Mouse (Mus musculus): ENCODE measurements around the gene Sept1. TPM values are rescaled to one million over a fixed set of nuclear protein-coding genes. Genes with fewer than 3 reads are reported as not detected.

Gene Sept1
- polyA plus RNA-seq, 2 experiments = 15.3 to 22.2 TPM

DNA sequence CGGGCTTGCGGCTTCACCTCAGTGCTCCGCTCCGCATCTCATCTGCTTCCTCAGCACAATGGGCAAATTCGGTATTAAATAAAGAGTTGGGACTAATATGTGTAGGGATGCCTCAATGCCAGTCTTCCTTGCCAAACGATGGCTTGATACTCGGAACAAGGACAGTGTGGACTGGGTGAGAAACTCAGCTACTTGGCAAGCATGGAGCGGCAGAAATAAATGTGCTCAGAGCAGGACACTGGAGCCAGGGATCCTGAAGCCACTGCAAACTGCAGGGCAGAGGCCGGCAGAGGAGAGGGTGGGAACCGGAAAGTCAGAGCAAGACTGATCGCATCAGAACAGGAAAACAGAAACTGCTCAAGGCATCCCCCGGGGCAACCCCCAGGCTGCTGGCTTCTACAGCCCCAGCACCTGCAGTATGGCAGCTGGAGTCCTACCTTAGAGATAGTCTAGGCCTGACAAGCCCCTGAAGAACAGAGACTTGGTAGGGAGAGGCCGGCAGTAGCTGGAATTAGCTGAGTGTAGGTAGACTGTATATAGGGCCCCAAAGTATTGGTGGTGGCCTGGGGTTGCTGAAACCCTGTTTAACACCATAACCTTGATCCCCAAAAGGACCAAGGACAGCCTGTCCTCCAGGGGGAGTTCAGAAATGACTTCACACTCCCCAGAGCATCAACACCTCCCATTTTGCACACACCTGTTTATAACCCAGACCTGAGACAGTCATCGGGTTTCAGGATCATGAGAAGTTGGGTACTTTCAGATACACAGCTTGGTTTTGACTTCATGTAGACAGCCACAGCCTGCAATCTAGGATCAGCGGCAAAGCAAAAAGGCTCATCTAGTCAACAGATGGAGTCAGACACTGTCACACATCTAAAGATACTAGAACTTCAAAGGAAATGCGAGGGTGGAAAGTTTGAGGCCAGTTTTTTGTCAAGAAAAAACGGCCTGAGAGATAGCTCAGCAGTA is 44.3 kb downstream of the Sept1 start:
- Histone ChIP-seq H3K27ac (replicated peaks; ENCODE audit: low read depth, low read length) (no peak overlapping the region), H3K4me2 (replicated peaks; ENCODE audit: low read depth, low read length, severe bottlenecking) (no peak overlapping the region), H3K36me3 (ENCODE audit: control insufficient read depth, insufficient read depth, low read length) (peaks cover 25% of the 10 kb centered on the region), H3K9ac (ENCODE audit: low read depth, low read length, severe bottlenecking) (no peak overlapping the region), H3K4me1 (ENCODE audit: control insufficient read depth, insufficient read depth, low read length) (no peaks in the 10 kb centered on the region), H3K27me3 (ENCODE audit: control insufficient read depth, insufficient read depth, low read length) (no peaks in the 10 kb centered on the region), H3K9me3 (ENCODE audit: control insufficient read depth, low read length) (no peaks in the 10 kb centered on the region), H3K4me3 (replicated peaks; ENCODE audit: low read length) (no peak overlapping the region)
- 82% methylated on average over 17 of the region's 17 CpGs for WGBS
- ATAC-seq (ENCODE audit: low FRiP score, low read depth) (no peak), DNase-seq (ENCODE audit: low spot score) (no peak)
- no peak for TF ChIP-seq POLR2A (IDR thresholded peaks at IDR 0.05; ENCODE audit: borderline replicate concordance, extremely low read depth, insufficient read depth, insufficient read length)

DNA sequence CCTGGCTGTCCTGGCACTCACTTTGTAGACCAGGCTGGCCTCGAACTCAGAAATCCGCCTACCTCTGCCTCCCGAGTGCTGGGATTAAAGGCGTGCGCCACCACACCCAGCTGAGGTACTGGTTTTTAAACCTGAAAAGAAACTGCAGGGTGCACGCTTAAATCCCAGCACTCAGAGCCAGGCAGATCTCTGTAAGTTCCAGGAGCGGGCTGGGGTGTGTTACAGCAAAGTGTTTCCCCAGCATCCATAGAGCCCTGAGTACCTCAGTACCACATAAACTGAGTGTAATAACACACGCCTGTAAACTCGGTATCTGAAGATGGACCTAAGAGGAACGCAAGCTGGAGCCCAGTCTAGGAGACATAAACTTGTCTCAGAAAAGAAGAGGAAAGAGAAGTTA is 45.6 kb downstream of the Sept1 start:
- Histone ChIP-seq H3K4me3 (replicated peaks; ENCODE audit: low read length) (no peak overlapping the region), H3K27ac (replicated peaks; ENCODE audit: low read depth, low read length) (no peak overlapping the region), H3K4me1 (ENCODE audit: control insufficient read depth, insufficient read depth, low read length) (no peaks in the 10 kb centered on the region), H3K9ac (ENCODE audit: low read depth, low read length, severe bottlenecking) (no peak overlapping the region), H3K4me2 (replicated peaks; ENCODE audit: low read depth, low read length, severe bottlenecking) (no peak overlapping the region), H3K27me3 (ENCODE audit: control insufficient read depth, insufficient read depth, low read length) (no peaks in the 10 kb centered on the region), H3K9me3 (ENCODE audit: control insufficient read depth, low read length) (no peaks in the 10 kb centered on the region), H3K36me3 (ENCODE audit: control insufficient read depth, insufficient read depth, low read length) (peaks cover 13% of the 10 kb centered on the region)
- 72% methylated on average over 10 of the region's 10 CpGs for WGBS
- DNase-seq (ENCODE audit: low spot score) (no peak), ATAC-seq (ENCODE audit: low FRiP score, low read depth) (no peak)
- no peak for TF ChIP-seq POLR2A (IDR thresholded peaks at IDR 0.05; ENCODE audit: borderline replicate concordance, extremely low read depth, insufficient read depth, insufficient read length)

DNA sequence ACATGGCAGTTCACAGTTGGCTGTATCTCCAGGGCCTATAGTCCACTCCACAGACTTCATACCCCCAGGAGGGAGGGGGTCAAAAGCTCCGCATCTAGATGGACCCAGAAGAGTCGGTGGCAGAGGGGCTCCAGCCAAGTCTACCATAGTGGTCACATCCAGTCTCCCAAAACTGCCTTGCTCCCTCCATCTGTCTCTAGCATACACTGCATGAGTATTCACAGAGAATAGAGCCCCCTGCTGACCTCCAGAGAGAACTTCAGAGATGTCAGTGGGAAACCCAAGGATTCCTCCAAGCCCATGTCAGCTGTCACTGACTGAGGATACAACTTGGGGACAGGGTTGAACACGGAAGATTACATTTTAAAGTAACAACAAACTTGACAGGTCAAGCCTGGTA is 47.3 kb downstream of the Sept1 start:
- no peak overlapping the region for H3K27ac ChIP-seq (replicated peaks; ENCODE audit: low read depth, low read length)
- H3K4me3 ChIP-seq (replicated peaks; ENCODE audit: low read length) = no peak overlapping the region
- H3K9me3 ChIP-seq (ENCODE audit: control insufficient read depth, low read length) = no peaks in the 10 kb centered on the region
- ATAC-seq (ENCODE audit: low FRiP score, low read depth) (no peak), DNase-seq (ENCODE audit: low spot score) (no peak)
- no peak overlapping the region for H3K4me2 ChIP-seq (replicated peaks; ENCODE audit: low read depth, low read length, severe bottlenecking)
- no peak overlapping the region for H3K9ac ChIP-seq (ENCODE audit: low read depth, low read length, severe bottlenecking)
- no peak for TF ChIP-seq POLR2A (IDR thresholded peaks at IDR 0.05; ENCODE audit: borderline replicate concordance, extremely low read depth, insufficient read depth, insufficient read length)
- WGBS = 70% methylated on average over 3 of the region's 3 CpGs
- H3K27me3 ChIP-seq (ENCODE audit: control insufficient read depth, insufficient read depth, low read length) = no peaks in the 10 kb centered on the region
- H3K4me1 ChIP-seq (ENCODE audit: control insufficient read depth, insufficient read depth, low read length) = no peaks in the 10 kb centered on the region
- no peaks in the 10 kb centered on the region for H3K36me3 ChIP-seq (ENCODE audit: control insufficient read depth, insufficient read depth, low read length)

DNA sequence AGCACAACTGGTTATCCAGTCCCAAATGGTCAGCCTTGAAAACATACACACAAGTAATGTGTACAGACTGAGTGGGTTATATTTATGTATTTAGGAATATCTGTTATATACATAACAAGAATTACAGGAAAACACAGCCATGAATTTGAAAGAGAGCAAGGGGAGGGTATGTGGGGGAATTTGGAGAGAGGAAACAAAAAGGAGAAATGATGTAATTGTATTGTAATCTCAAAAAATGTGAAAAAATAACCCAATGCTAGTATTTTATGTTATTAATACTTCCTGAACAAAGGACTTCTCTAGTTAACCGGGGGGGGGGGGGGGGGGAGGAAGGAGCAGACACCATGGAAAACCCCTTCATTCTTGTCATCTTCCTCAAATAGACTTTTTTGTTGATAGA is 48.2 kb downstream of the Sept1 start:
- no peak for ATAC-seq (ENCODE audit: low FRiP score, low read depth)
- no peak for DNase-seq (ENCODE audit: low spot score)
- Histone ChIP-seq H3K27me3 (ENCODE audit: control insufficient read depth, insufficient read depth, low read length) (no peaks in the 10 kb centered on the region), H3K4me2 (replicated peaks; ENCODE audit: low read depth, low read length, severe bottlenecking) (no peak overlapping the region), H3K4me1 (ENCODE audit: control insufficient read depth, insufficient read depth, low read length) (no peaks in the 10 kb centered on the region), H3K9ac (ENCODE audit: low read depth, low read length, severe bottlenecking) (no peak overlapping the region), H3K4me3 (replicated peaks; ENCODE audit: low read length) (no peak overlapping the region), H3K27ac (replicated peaks; ENCODE audit: low read depth, low read length) (no peak overlapping the region), H3K9me3 (ENCODE audit: control insufficient read depth, low read length) (no peaks in the 10 kb centered on the region), H3K36me3 (ENCODE audit: control insufficient read depth, insufficient read depth, low read length) (no peaks in the 10 kb centered on the region)
- WGBS = 31% methylated on average over 1 of the region's 1 CpGs
- TF ChIP-seq POLR2A (IDR thresholded peaks at IDR 0.05; ENCODE audit: borderline replicate concordance, extremely low read depth, insufficient read depth, insufficient read length) = no peak

DNA sequence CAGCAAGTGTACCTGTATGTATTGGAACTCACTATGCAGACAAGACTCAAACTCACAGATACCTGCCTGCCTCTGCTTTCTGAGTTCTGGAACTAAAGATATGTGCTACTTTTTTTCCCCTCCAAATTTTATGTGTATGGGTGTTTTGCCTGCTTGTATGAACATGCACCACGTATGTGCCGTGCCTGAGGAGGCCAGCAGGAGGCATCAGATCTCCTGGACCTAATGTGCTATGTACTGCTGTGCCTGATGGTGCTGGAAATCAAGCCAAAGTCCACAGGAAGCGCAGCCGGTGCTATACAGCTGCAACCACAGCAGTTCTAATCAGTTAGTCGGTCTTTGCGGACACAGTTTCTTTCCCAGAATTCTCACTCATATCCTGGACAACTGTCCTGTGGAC is 49.1 kb downstream of the Sept1 start:
- DNase-seq (ENCODE audit: low spot score) (no peak), ATAC-seq (ENCODE audit: low FRiP score, low read depth) (no peak)
- Histone ChIP-seq H3K9me3 (ENCODE audit: control insufficient read depth, low read length) (no peaks in the 10 kb centered on the region), H3K4me2 (replicated peaks; ENCODE audit: low read depth, low read length, severe bottlenecking) (no peak overlapping the region), H3K27ac (replicated peaks; ENCODE audit: low read depth, low read length) (no peak overlapping the region), H3K4me3 (replicated peaks; ENCODE audit: low read length) (no peak overlapping the region), H3K9ac (ENCODE audit: low read depth, low read length, severe bottlenecking) (no peak overlapping the region), H3K36me3 (ENCODE audit: control insufficient read depth, insufficient read depth, low read length) (no peaks in the 10 kb centered on the region), H3K27me3 (ENCODE audit: control insufficient read depth, insufficient read depth, low read length) (no peaks in the 10 kb centered on the region), H3K4me1 (ENCODE audit: control insufficient read depth, insufficient read depth, low read length) (no peaks in the 10 kb centered on the region)
- TF ChIP-seq POLR2A (IDR thresholded peaks at IDR 0.05; ENCODE audit: borderline replicate concordance, extremely low read depth, insufficient read depth, insufficient read length) = no peak
- WGBS = 80% methylated on average over 6 of the region's 6 CpGs

All from limb, embryonic 14.5 days (tissue).